ENCODE assay signal across 8 mouse cellular contexts in the genomic region with DNA sequence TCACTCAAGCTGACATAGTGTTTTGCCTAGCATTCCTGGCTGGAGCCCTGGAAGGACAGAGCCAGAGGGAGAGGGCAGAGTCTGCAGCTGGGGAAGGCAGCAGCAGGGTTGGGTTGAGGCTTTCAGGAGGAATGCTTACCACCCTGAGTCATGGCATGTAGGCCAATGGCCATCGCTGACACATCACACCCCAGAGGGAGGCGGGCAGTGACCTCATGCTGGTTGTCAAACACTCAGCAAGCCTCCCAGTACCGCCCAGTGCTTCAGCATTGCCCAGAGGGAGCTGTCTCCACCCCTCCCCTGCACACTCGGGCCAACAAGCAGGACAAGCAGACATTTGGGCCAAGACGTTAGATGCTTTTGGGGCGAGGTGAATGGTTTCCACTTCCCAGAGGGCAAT. TPM values are rescaled to one million over a fixed set of nuclear protein-coding genes. Genes with fewer than 3 reads are reported as not detected.
A peak's percentile ranks its signal among the peaks of the same experiment; 100 is the strongest.
DNase-seq lines count a peak whose midpoint lies in the region; ATAC-seq lines count a peak whose summit lies in the region.

No protein-coding gene starts in this region.

- H3K27me3 ChIP-seq in intestine, embryonic 15.5 days (replicated peaks) = no peaks in the 10 kb centered on the region

- H3K36me3 ChIP-seq in intestine, embryonic 15.5 days = no peaks in the 10 kb centered on the region

- peak; percentile 98 for DNase-seq in Muller cell, postnatal 12 days (ENCODE audit: inconsistent ontology term)
- peak; percentile 91 for DNase-seq in gastrocnemius, adult 18-20 months (ENCODE audit: low spot score)
- DNase-seq in lung, postnatal 10 days = peak; percentile 93
- DNase-seq in frontal cortex, postnatal 25 days (ENCODE audit: low spot score in 2 of 2) = no peak
- no peak for DNase-seq in left cerebral cortex, adult 8-10 months (ENCODE audit: low spot score in 2 of 2)
- no peak for DNase-seq in cerebellum, adult 8-10 months
- no peak for DNase-seq in embryo, embryonic 11 days

- no peak overlapping the region for H3K4me2 ChIP-seq in intestine, embryonic 15.5 days (replicated peaks)

- 30% methylated on average over 6 of the region's 6 CpGs for WGBS in intestine, embryonic 15.5 days

- peaks cover 11% of the 10 kb centered on the region; the same call in 1 of the 2 replicates for H3K4me1 ChIP-seq in intestine, embryonic 15.5 days (replicated peaks)

- H3K27ac ChIP-seq in intestine, embryonic 15.5 days = no peak overlapping the region

- H3K4me3 ChIP-seq in intestine, embryonic 15.5 days (replicated peaks) = no peak overlapping the region

- ATAC-seq in intestine, embryonic 15.5 days = peak; percentile 74

- H3K9ac ChIP-seq in intestine, embryonic 15.5 days = no peak overlapping the region

- H3K9me3 ChIP-seq in intestine, embryonic 15.5 days = no peaks in the 10 kb centered on the region

RNA-seq across cellular contexts. Expression of a gene that starts 46.5 kb away (rescaled TPM):
- 10 to 100 TPM; 10.8 to 14.4 TPM for total RNA-seq in gastrocnemius, adult 18-20 months (2021)
- 9.5 and 10.3 TPM in 2 replicates for polyA plus RNA-seq in intestine, embryonic 15.5 days (2015; fragmentation: Nextera tagmentation; extraction: Ambion mirVana)
- total RNA-seq in left cerebral cortex, adult 8-10 months (2022) = 10 to 100 TPM; 31.9 to 33.7 (median 32.4) TPM

Comparison
In these comparisons a context has a peak if more than half of its experiments do, and no peak if none do; other contexts are left out.
1. DNase-seq: peak in Muller cell, postnatal 12 days (single experiment), gastrocnemius, adult 18-20 months (single experiment) and lung, postnatal 10 days (single experiment); none in frontal cortex, postnatal 25 days (0 of 2), left cerebral cortex, adult 8-10 months (0 of 2), cerebellum, adult 8-10 months (single experiment) and embryo, embryonic 11 days (single experiment).